Mouse (Mus musculus) MEL (cell line): Measurements from ENCODE around the gene Fzd7. TPM values are rescaled to one million over a fixed set of nuclear protein-coding genes. Genes with fewer than 3 reads are reported as not detected.
A peak's percentile ranks its signal among the peaks of the same experiment; 100 is the strongest.

ENCODE experiments used
- DNase-seq: peaks from one replicate; pipeline ENCODE4 v3.0.0; 2011; ENCODE audit warnings: low read depth, low spot score
- H3K27ac ChIP-seq: 2 replicates; pipeline ENCODE4 v1.5.1; 2012; ENCODE audit warnings: low read depth, mild to moderate bottlenecking, control low read depth, low read length, moderate library complexity; ENCODE audit not compliant: control insufficient read depth
- H3K27me3 ChIP-seq, 2 experiments: fragments of 150-350 bp in 1 of 2; sonication (generic) in 1 of 2; 2 replicates each; pipeline ENCODE4 v1.6.1; 2012; ENCODE audit warnings: low read length in 2 of 2, mild to moderate bottlenecking in 2 of 2, improper control_type of control experiment in 1 of 2, moderate library complexity in 1 of 2; ENCODE audit not compliant: insufficient read depth in 2 of 2, control insufficient read depth in 1 of 2
- H3K36me3 ChIP-seq, 2 experiments: 2 replicates each; pipeline ENCODE4 v1.6.1; 2012 to 2014; ENCODE audit warnings: low read length in 2 of 2, improper control_type of control experiment in 1 of 2, inconsistent platforms in 1 of 2, mild to moderate bottlenecking in 1 of 2; ENCODE audit not compliant: insufficient read depth in 2 of 2, control insufficient read depth in 1 of 2
- H3K4me1 ChIP-seq, 2 experiments: fragments of 150-350 bp in 1 of 2; sonication (generic) in 1 of 2; 2 replicates each; pipeline ENCODE4 v1.6.1; 2012; ENCODE audit warnings: low read length in 2 of 2, improper control_type of control experiment in 1 of 2, mild to moderate bottlenecking in 1 of 2; ENCODE audit not compliant: insufficient read depth in 2 of 2, control insufficient read depth in 1 of 2
- H3K4me3 ChIP-seq, 2 experiments: fragments of 150-350 bp in 1 of 2; sonication (generic) in 1 of 2; 2 replicates each; pipeline ENCODE4 v1.5.1; 2012; ENCODE audit warnings: low read depth in 2 of 2, low read length in 2 of 2, mild to moderate bottlenecking in 2 of 2, moderate library complexity in 2 of 2, control low read depth in 1 of 2, improper control_type of control experiment in 1 of 2; ENCODE audit not compliant: control insufficient read depth in 1 of 2, insufficient read depth in 1 of 2
- H3K79me2 ChIP-seq: 2 replicates; pipeline ENCODE4 v1.6.1; 2012; ENCODE audit warnings: mild to moderate bottlenecking, low read length, moderate library complexity; ENCODE audit not compliant: control insufficient read depth, poor library complexity, insufficient read depth
- H3K9ac ChIP-seq: 2 replicates; pipeline ENCODE4 v1.6.1; 2012; ENCODE audit warnings: low read depth, mild to moderate bottlenecking, control low read depth, low read length, moderate library complexity; ENCODE audit not compliant: control insufficient read depth, poor library complexity, severe bottlenecking
- H3K9me3 ChIP-seq: fragments of 150-350 bp; sonication (generic); replicated peaks from 2 replicates; pipeline ENCODE4 v1.6.1; 2012; ENCODE audit warnings: mild to moderate bottlenecking, low read length, improper control_type of control experiment, moderate library complexity; ENCODE audit not compliant: insufficient read depth
- CHD2 ChIP-seq: IDR thresholded peaks from 2 replicates; pipeline ENCODE4 v1.6.1; 2011; ENCODE audit warnings: low read length, improper control_type of control experiment
- CTCF ChIP-seq, 3 experiments: IDR thresholded peaks in 2 of 3; conservative IDR thresholded peaks in 1 of 3; 2 replicates each; pipeline ENCODE4 v1.5.1; 2011 to 2012; ENCODE audit warnings: low read length in 3 of 3, low read depth in 2 of 3, mild to moderate bottlenecking in 2 of 3, improper control_type of control experiment in 1 of 3, inconsistent platforms in 1 of 3, mixed read lengths in 1 of 3, moderate library complexity in 1 of 3; ENCODE audit not compliant: control insufficient read depth in 1 of 3, insufficient read depth in 1 of 3, poor library complexity in 1 of 3, severe bottlenecking in 1 of 3
- E2F4 ChIP-seq: IDR thresholded peaks from 2 replicates; pipeline ENCODE4 v1.6.1; 2011; ENCODE audit warnings: low read depth, low read length, improper control_type of control experiment, borderline replicate concordance
- ELF1 ChIP-seq: IDR thresholded peaks from 2 replicates; pipeline ENCODE4 v1.6.1; 2014; ENCODE audit warnings: low read depth, mild to moderate bottlenecking, inconsistent platforms, low read length, improper control_type of control experiment, moderate library complexity
- ETS1 ChIP-seq: IDR thresholded peaks from 2 replicates; pipeline ENCODE4 v1.6.1; 2012; ENCODE audit warnings: low read depth, mild to moderate bottlenecking, inconsistent platforms, low read length, improper control_type of control experiment, moderate library complexity
- GABPA ChIP-seq: IDR thresholded peaks from 2 replicates; pipeline ENCODE4 v1.6.1; 2012; ENCODE audit warnings: low read depth, mild to moderate bottlenecking, inconsistent platforms, low read length, improper control_type of control experiment, moderate library complexity
- GATA1 ChIP-seq: IDR thresholded peaks from 2 replicates; pipeline ENCODE4 v1.6.1; 2011; ENCODE audit warnings: low read depth, low read length, improper control_type of control experiment
- JUND ChIP-seq: IDR thresholded peaks from 2 replicates; pipeline ENCODE4 v1.6.1; 2011; ENCODE audit warnings: low read depth, mild to moderate bottlenecking, improper control_type of control experiment, low read length
- MAFK ChIP-seq: IDR thresholded peaks from 2 replicates; pipeline ENCODE4 v1.6.1; 2011; ENCODE audit warnings: low read depth, mild to moderate bottlenecking, low read length, improper control_type of control experiment, borderline replicate concordance
- MAZ ChIP-seq: IDR thresholded peaks from 2 replicates; pipeline ENCODE4 v1.6.1; 2012; ENCODE audit warnings: low read depth, mild to moderate bottlenecking, inconsistent platforms, low read length, improper control_type of control experiment
- MEF2A ChIP-seq: IDR thresholded peaks from 2 replicates; pipeline ENCODE4 v1.6.1; 2014; ENCODE audit warnings: low read depth, mild to moderate bottlenecking, inconsistent platforms, low read length, improper control_type of control experiment; ENCODE audit not compliant: poor library complexity, insufficient replicate concordance, severe bottlenecking; ENCODE audit errors: extremely low read depth
- MXI1 ChIP-seq: IDR thresholded peaks from 2 replicates; pipeline ENCODE4 v1.6.1; 2011; ENCODE audit warnings: mild to moderate bottlenecking, low read depth, low read length, improper control_type of control experiment
- MYB ChIP-seq: IDR thresholded peaks from 2 replicates; pipeline ENCODE4 v1.6.1; 2011; ENCODE audit warnings: mild to moderate bottlenecking, low read depth, low read length, improper control_type of control experiment
- MYC ChIP-seq: IDR thresholded peaks from 2 replicates; pipeline ENCODE4 v1.6.1; 2011; ENCODE audit warnings: low read depth, mild to moderate bottlenecking, low read length, improper control_type of control experiment, moderate library complexity
- NELFE ChIP-seq: IDR thresholded peaks from 2 replicates; pipeline ENCODE4 v1.6.1; 2011; ENCODE audit warnings: low read depth, low read length, improper control_type of control experiment
- NRF1 ChIP-seq: IDR thresholded peaks from 2 replicates; pipeline ENCODE4 v1.6.1; 2014; ENCODE audit warnings: low read depth, mild to moderate bottlenecking, inconsistent platforms, low read length, improper control_type of control experiment, moderate library complexity; ENCODE audit not compliant: poor library complexity, insufficient read depth, severe bottlenecking
- POLR2AphosphoS2 ChIP-seq: IDR thresholded peaks from 2 replicates; pipeline ENCODE4 v1.6.1; 2011; ENCODE audit warnings: low read length, improper control_type of control experiment
- POLR2AphosphoS5 ChIP-seq: IDR thresholded peaks from 2 replicates; pipeline ENCODE4 v1.6.1; 2012; ENCODE audit warnings: low read depth, borderline replicate concordance, mild to moderate bottlenecking, inconsistent platforms, low read length, moderate library complexity, mixed read lengths
- RAD21 ChIP-seq: IDR thresholded peaks from 2 replicates; pipeline ENCODE4 v1.6.1; 2011; ENCODE audit warnings: mild to moderate bottlenecking, low read depth, low read length, improper control_type of control experiment
- SMC3 ChIP-seq: IDR thresholded peaks from 2 replicates; pipeline ENCODE4 v1.6.1; 2011; ENCODE audit warnings: low read depth, low read length, improper control_type of control experiment
- TAL1 ChIP-seq: IDR thresholded peaks from 2 replicates; pipeline ENCODE4 v1.6.1; 2012; ENCODE audit warnings: mild to moderate bottlenecking, inconsistent platforms, low read length, moderate library complexity, mixed read lengths
- TBP ChIP-seq: IDR thresholded peaks from 2 replicates; pipeline ENCODE4 v1.8.0; 2011; ENCODE audit warnings: low read depth, low read length, improper control_type of control experiment
- USF2 ChIP-seq, 2 experiments: IDR thresholded peaks; 2 replicates each; pipeline ENCODE4 v1.6.1; 2011 to 2012; ENCODE audit warnings: improper control_type of control experiment in 2 of 2, low read length in 2 of 2, borderline replicate concordance in 1 of 2, inconsistent platforms in 1 of 2, low read depth in 1 of 2, mild to moderate bottlenecking in 1 of 2; ENCODE audit not compliant: insufficient read depth in 1 of 2
- ZC3H11A ChIP-seq: IDR thresholded peaks from 2 replicates; pipeline ENCODE4 v1.6.1; 2012; ENCODE audit warnings: low read depth, mild to moderate bottlenecking, inconsistent platforms, low read length, improper control_type of control experiment
- ZNF384 ChIP-seq: IDR thresholded peaks from 2 replicates; pipeline ENCODE4 v1.6.1; 2012; ENCODE audit warnings: low read depth, mild to moderate bottlenecking, inconsistent platforms, low read length, improper control_type of control experiment
- polyA plus RNA-seq, 2 experiments: library from polyadenylated mRNA; stranded (reverse) in 1 of 2; unstranded in 1 of 2; fragments of >175 nt in 1 of 2; fragments of >200 nt in 1 of 2; gene quantifications; 2 replicates each; pipeline versions ENCODE4 v1.2.1 to v1.2.4; 2012; ENCODE audit warnings: low replicate concordance in 2 of 2, low read depth in 1 of 2; ENCODE audit not compliant: insufficient read length in 2 of 2, insufficient read depth in 1 of 2, missing spikeins in 1 of 2
- total RNA-seq: library from RNA; depleted of rRNA; stranded (reverse); fragments of 300-350 nt; gene quantifications from 2 replicates; pipeline ENCODE4 v1.2.3, GENCODE M21; 2012

The Fzd7 gene
- total and polyA plus RNA-seq, 3 experiments = 18.5 to 24.7 TPM; not detected in 1

DNA sequence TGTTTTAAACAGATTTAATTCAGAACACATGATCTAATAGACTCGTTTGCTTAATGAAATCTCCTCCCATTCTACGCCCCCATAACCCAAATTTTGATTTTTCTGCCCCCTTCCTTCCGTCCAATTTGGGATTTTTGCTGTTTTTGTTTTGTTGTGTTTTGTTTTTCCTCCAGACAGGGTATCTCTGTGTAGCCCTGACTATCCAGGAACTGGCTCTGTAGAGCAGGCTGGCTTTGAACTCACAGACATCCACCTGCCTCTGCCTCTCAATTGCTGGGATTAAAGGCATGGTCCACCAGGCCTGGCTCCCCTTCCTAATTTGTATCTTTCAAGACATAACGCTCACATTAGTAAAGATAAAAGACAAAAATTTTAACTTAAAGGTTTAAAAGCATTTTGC is 3.6 kb downstream of the Fzd7 start:
- Histone ChIP-seq H3K27ac (peak overlapping the region; percentile 30; the same call in 1 of the 2 replicates), H3K36me3 (peaks cover 4 to 26% of the 10 kb centered on the region in 2 experiments; a peak in 3 of 4 replicates), H3K4me1 (peaks cover 11 to 27% of the 10 kb centered on the region in 2 experiments), H3K79me2 (peaks cover 52% of the 10 kb centered on the region), H3K9me3 (no peaks in the 10 kb centered on the region), H3K27me3 (no peaks in the 10 kb centered on the region), H3K9ac (peak overlapping the region; percentile 86), H3K4me3 (peak overlapping the region; percentile 19 to 88)
- no peak for TF ChIP-seq MAFK
- TF ChIP-seq GABPA = no peak
- no peak for TF ChIP-seq CHD2
- no peak for TF ChIP-seq ZC3H11A
- TF ChIP-seq MXI1 = no peak
- DNase-seq = no peak

GRCm38 (mm10) chr1:59487651-59488051 is 5.4 kb downstream of the Fzd7 start:
- Histone ChIP-seq H3K4me3 (peak overlapping the region in 1 of 2 experiments; percentile 88; a peak in 2 of 4 replicates), H3K9me3 (no peaks in the 10 kb centered on the region), H3K4me1 (peaks cover 26 to 45% of the 10 kb centered on the region in 2 experiments), H3K27me3 (no peaks in the 10 kb centered on the region), H3K27ac (peak overlapping the region; percentile 17; the same call in 1 of the 2 replicates), H3K9ac (peak overlapping the region; percentile 33), H3K79me2 (peaks cover 45% of the 10 kb centered on the region), H3K36me3 (peaks cover 4 to 44% of the 10 kb centered on the region in 2 experiments; a peak in 3 of 4 replicates)
- DNase-seq = no peak
- TF ChIP-seq MYB = no peak
- TF ChIP-seq NRF1 = no peak
- no peak for TF ChIP-seq SMC3
- TF ChIP-seq NELFE = no peak
- TF ChIP-seq RAD21 = no peak
- no peak for TF ChIP-seq ETS1
- TF ChIP-seq GATA1 = no peak
- no peak for TF ChIP-seq POLR2AphosphoS2
- TF ChIP-seq TBP = no peak
- no peak for TF ChIP-seq E2F4

GRCm38 (mm10) chr1:59488481-59488880 is 6.3 kb downstream of the Fzd7 start:
- Histone ChIP-seq H3K79me2 (peaks cover 37% of the 10 kb centered on the region), H3K27me3 (no peaks in the 10 kb centered on the region), H3K9ac (no peak overlapping the region), H3K27ac (no peak overlapping the region), H3K4me1 (peaks cover 32 to 53% of the 10 kb centered on the region in 2 experiments), H3K4me3 (no peak overlapping the region), H3K36me3 (peaks cover 4 to 52% of the 10 kb centered on the region in 2 experiments; a peak in 3 of 4 replicates), H3K9me3 (no peaks in the 10 kb centered on the region)
- DNase-seq = no peak
- TF ChIP-seq E2F4 (no peak), TAL1 (no peak), POLR2AphosphoS5 (no peak), MEF2A (no peak), ETS1 (no peak), CTCF (IDR thresholded peaks at IDR 0.05 in 2 of 3, conservative IDR thresholded peaks at IDR 0.05 in 1 of 3; ENCODE audit: control insufficient read depth in 1 of 3, insufficient read depth in 1 of 3, low read depth in 2 of 3, low read length in 3 of 3, poor library complexity in 1 of 3, severe bottlenecking in 1 of 3) (no peak), NRF1 (no peak), ZNF384 (no peak), POLR2AphosphoS2 (no peak), MAZ (no peak), MAFK (no peak), ELF1 (no peak), USF2 (IDR thresholded peaks at IDR 0.05; ENCODE audit: borderline replicate concordance in 1 of 2, insufficient read depth in 1 of 2, low read depth in 1 of 2, low read length in 2 of 2) (no peak), JUND (no peak), MYC (no peak)
